Mouse (Mus musculus) forebrain, embryonic 13.5 days (tissue): Measurements from ENCODE around the gene Ube3c. TPM values are rescaled to one million over a fixed set of nuclear protein-coding genes. Genes with fewer than 3 reads are reported as not detected.

ENCODE experiments used
- polyA plus RNA-seq: library from polyadenylated mRNA; unstranded; fragments of >200 nt; fragmentation: Nextera tagmentation; extraction: Ambion mirVana; gene quantifications from 2 replicates; pipeline ENCODE4 v1.2.1, GENCODE M21; 2015

Ube3c gene
- polyA plus RNA-seq, 1 experiment from 2014 or later, result 18.7 TPM

Other genes with a start within 250 kb of the Ube3c start
- 17.3 and 18.7 TPM in 2 replicates for gene Lmbr1, start 190.9 kb upstream of the Ube3c start, polyA plus RNA-seq
- gene Nom1, start 134.6 kb upstream of the Ube3c start, polyA plus RNA-seq, result 26.0 and 26.6 TPM in 2 replicates
- gene Mnx1, start 90.8 kb upstream of the Ube3c start, polyA plus RNA-seq, result not detected in 2 replicates
- 278 and 293 TPM in 2 replicates for gene Dnajb6, start 166.4 kb downstream of the Ube3c start, polyA plus RNA-seq
- not detected in 2 replicates for gene Gm5129, start 166.7 kb downstream of the Ube3c start, polyA plus RNA-seq